Mouse (Mus musculus): ENCODE data around the gene LTO1.
A peak's percentile ranks its signal among the peaks of the same experiment; 100 is the strongest.

LTO1 gene

GRCm38 (mm10) chr7:144940003-144940571, 25.2 kb downstream of the LTO1 start:
- DNase-seq (ENCODE audit: low spot score): no peak

- no peak for DNase-seq (ENCODE audit: low spot score)
Observed at GRCm38 (mm10) chr7:144940585-144940984, 25.7 kb downstream of the LTO1 start.

GRCm38 (mm10) chr7:144941242-144941831, 26.4 kb downstream of the LTO1 start:
- DNase-seq (ENCODE audit: low spot score): peak; percentile 66

DNA sequence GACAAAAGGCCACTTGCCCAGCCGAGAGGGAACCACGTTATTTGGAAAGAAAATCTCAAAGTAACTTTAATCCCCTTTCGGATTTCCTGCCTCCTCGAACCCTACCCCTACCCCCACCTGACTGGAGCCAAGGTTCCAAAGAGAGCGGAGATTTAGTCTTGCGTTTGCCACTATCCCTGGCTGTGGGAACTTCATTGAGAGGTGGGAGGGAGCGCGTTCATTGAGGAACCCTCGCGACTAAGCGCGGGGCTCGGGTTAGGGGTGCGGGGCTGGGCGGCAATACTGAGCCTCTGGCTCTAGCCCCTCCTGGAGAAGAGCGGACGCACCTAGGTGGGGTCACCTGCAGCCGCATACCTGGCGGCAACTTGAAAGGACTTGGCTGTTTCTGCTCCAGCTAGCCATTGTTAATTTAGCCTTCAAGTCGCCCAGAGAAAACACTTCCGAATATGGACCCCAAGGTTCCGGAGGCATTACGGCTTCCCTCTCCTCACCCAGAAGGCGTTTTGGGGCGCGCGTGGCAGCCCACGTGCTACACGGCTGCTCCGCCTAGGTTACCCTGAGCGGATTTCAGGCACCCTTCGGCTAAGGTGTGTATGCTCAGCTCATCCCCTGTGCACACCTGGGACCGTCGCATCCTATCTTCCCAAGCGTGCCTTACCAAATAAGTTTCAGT, 27.3 kb downstream of the LTO1 start:
- no peak for DNase-seq (ENCODE audit: low spot score)

DNA sequence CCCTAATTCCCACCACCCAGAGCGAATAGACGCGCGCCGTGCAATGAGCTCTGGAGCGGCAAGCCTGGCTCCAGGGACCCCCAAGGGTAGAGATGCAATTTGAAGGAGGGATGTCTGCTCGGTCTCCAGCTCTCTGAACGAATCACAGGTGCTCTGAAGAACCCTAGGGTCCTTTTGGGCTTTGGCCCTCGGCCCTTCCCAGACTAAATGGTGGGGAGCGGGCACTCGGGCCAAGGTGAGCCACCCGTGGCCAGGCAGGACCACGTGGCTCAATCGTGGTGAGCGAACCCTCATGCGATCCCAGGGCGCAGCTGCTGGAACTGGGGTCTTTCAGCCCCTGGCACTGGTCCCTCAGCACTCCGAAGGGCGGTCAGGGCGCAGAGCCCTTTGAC, 27.8 kb downstream of the LTO1 start:
- no peak for DNase-seq (ENCODE audit: low spot score)

GRCm38 (mm10) chr7:144943254-144943653, 28.4 kb downstream of the LTO1 start:
- DNase-seq (ENCODE audit: low spot score): peak; percentile 51

- no peak for DNase-seq (ENCODE audit: low spot score)
Observed at GRCm38 (mm10) chr7:144958509-144959395, 43.9 kb downstream of the LTO1 start.

DNA sequence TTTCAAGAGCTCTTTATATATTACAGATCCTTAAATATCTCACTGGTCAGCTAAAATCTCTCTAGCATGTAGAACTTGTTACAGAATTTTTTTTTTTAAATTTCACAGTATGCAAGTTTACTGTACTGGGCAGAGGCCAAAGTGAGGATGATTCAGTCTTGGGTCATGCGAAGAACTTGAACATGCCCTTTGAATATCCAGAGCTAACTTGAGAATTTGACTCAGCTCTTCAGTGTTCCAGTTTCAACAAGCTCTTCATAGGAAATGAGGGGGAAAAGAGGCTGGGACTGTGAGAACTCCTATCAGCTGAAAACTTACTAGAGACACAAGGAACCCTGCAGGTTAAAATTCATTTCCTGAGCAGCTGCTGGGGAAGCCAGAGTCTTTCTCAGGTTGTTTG, 49.0 kb downstream of the LTO1 start:
- no peak for DNase-seq (ENCODE audit: low spot score)

- no peak for DNase-seq (ENCODE audit: low spot score)
Observed at GRCm38 (mm10) chr7:144964316-144964715, 49.4 kb downstream of the LTO1 start.

- no peak for DNase-seq (ENCODE audit: low spot score)
Observed at GRCm38 (mm10) chr7:144965893-144966292, 51.0 kb downstream of the LTO1 start.

DNA sequence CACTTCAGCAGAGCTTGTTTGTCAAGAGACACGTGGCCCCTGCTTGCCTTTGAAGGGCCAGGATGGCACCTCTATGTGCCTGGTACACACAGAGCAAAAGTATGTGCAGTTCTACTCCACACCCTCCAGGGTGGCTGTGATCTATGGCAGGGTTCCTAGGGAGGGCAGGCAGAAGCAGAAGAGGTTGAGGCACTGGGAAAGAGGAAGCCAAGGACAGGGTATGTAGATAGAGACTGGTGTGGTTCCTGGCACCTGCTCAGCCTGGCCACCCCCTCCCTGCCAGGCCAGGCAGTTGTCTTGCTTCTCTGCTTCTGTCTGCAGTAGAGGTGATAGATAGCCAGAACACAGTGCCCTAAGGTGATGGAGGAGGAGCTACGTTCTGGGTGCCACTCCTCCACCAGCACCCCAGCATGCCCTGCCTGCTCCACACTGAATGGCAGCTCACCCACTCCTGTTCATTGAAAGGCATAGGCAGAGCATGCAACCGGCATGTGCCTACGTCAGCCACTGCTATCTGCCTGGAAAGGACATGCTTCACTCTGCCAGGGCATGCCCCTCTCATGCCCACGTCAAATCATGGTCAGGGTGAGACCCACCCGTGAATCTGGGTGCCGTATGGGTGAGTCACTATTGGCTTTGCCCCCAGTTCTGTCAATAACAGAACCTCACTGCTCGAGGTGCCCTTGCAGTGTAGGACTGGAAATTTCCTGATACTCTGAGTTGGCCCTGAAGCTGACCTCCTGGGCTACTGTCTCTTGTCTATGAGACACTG, 56.3 kb downstream of the LTO1 start:
- DNase-seq (ENCODE audit: low spot score): no peak

- DNase-seq (ENCODE audit: low spot score): no peak
Observed at GRCm38 (mm10) chr7:144971769-144972168, 56.9 kb downstream of the LTO1 start.

- no peak for DNase-seq (ENCODE audit: low spot score)
Observed at GRCm38 (mm10) chr7:144973461-144973860, 58.6 kb downstream of the LTO1 start.

GRCm38 (mm10) chr7:144977121-144977520, 62.2 kb downstream of the LTO1 start:
- no peak for DNase-seq (ENCODE audit: low spot score)

DNA sequence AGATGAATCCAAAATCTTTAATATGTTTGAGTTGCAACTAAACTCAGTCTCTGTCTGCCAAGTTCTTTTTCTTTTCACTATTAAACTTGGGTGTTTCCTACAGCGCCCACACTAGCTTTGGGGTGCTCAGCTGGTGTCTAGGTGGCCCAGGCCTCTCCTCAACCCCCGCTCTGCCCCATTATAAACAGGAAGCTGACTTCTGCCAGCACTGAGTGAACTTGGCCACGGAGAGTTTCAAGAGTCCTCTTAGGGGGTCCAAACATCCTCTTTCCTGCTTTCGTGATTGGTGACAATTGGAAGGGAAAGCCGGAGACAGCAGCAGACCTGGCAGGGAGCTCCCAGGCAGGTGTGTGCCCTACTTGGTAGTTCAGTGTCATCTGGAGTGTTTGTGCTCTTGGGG, 64.9 kb downstream of the LTO1 start:
- no peak for DNase-seq (ENCODE audit: low spot score)

Data from ovary, postnatal 14 days (tissue).